Mouse (Mus musculus): ENCODE results near the gene Nrxn3. TPM values are rescaled to one million over a fixed set of nuclear protein-coding genes. Genes with fewer than 3 reads are reported as not detected.

Nrxn3 gene
- polyA plus RNA-seq, 1 experiment, result 0.47 TPM

DNA sequence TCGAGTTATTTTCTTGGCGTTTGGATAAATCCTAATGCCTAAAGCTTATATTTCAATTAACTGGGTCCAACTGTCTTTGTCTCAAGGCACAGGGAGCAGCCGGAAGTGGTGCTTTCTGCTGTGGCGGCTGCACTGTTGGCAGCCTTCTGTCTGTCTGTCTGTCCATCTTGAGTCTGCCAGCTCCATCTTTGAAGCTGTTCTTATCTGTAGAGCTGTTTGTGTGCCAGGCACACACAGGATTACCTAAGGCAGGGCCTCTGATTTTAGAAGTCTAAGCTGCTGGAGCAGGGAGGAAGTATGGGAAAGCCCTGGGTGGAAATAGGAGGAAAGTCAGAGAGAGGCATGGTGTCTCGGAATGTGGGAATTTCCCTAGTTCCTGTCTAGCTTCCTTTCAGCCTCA lies 262.1 kb downstream of the Nrxn3 start:
- Histone ChIP-seq H3K27ac (ENCODE audit: insufficient read depth, low read depth, low read length) (no peak overlapping the region), H3K36me3 (ENCODE audit: control insufficient read depth, insufficient read depth, low read length) (no peaks in the 10 kb centered on the region), H3K4me1 (ENCODE audit: control insufficient read depth, insufficient read depth, insufficient read length, low read length) (no peaks in the 10 kb centered on the region), H3K4me3 (ENCODE audit: low read depth, low read length) (no peak overlapping the region), H3K27me3 (ENCODE audit: control insufficient read depth, insufficient read depth, low read length) (no peaks in the 10 kb centered on the region)
- no peak for TF ChIP-seq POLR2A (IDR thresholded peaks at IDR 0.05; ENCODE audit: low read depth, low read length)
- TF ChIP-seq CTCF (IDR thresholded peaks at IDR 0.05; ENCODE audit: extremely low read depth, insufficient read length, insufficient replicate concordance, low read depth, low read length), result no peak
- WGBS, result 40% methylated on average over 5 of the region's 5 CpGs

DNA sequence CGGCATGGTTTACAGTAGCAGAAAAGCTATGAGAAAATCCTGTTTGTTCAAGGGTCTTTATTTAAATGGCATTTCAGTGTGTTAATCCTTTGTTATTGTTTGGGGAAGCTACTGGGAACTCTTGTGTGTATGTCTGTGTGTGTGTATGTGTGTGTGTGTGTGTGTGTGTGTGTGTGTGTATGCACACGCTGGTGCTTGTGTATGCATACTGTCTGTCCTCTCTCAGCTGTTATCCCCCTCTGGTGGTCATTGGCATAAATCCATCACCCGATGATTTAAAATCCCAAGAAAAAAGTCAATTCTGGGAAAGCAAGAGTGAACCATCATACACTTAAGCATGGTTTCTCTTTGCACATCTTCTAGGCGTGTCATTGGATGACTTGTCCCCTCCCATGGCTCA lies 264.4 kb downstream of the Nrxn3 start:
- Histone ChIP-seq H3K27ac (ENCODE audit: insufficient read depth, low read depth, low read length) (no peak overlapping the region), H3K27me3 (ENCODE audit: control insufficient read depth, insufficient read depth, low read length) (no peaks in the 10 kb centered on the region), H3K4me3 (ENCODE audit: low read depth, low read length) (no peak overlapping the region), H3K36me3 (ENCODE audit: control insufficient read depth, insufficient read depth, low read length) (no peaks in the 10 kb centered on the region), H3K4me1 (ENCODE audit: control insufficient read depth, insufficient read depth, insufficient read length, low read length) (no peaks in the 10 kb centered on the region)
- 49% methylated on average over 4 of the region's 4 CpGs for WGBS
- no peak for TF ChIP-seq CTCF (IDR thresholded peaks at IDR 0.05; ENCODE audit: extremely low read depth, insufficient read length, insufficient replicate concordance, low read depth, low read length)
- no peak for TF ChIP-seq POLR2A (IDR thresholded peaks at IDR 0.05; ENCODE audit: low read depth, low read length)

DNA sequence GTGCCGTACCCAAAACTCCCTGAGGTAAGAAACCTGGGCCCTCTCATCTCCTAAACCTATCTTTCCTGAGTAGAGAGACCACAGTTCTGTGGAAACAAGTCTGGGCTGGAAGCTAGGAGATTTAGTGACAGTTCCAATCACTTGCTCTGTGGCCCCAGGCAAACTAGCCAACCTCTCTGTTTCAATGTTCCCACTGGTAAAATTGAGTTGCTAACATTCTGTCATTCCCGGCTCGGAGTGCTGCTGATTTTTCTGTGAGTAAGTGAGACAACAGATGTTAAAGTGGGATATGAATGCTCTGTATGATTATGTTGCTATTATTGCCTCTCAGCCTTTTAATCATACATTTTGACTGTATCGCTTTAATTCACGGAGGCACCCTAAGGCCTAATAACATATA lies 268.1 kb downstream of the Nrxn3 start:
- Histone ChIP-seq H3K27ac (ENCODE audit: insufficient read depth, low read depth, low read length) (no peak overlapping the region), H3K4me1 (ENCODE audit: control insufficient read depth, insufficient read depth, insufficient read length, low read length) (no peaks in the 10 kb centered on the region), H3K27me3 (ENCODE audit: control insufficient read depth, insufficient read depth, low read length) (no peaks in the 10 kb centered on the region), H3K4me3 (ENCODE audit: low read depth, low read length) (no peak overlapping the region), H3K36me3 (ENCODE audit: control insufficient read depth, insufficient read depth, low read length) (no peaks in the 10 kb centered on the region)
- 84% methylated on average over 5 of the region's 5 CpGs for WGBS
- no peak for TF ChIP-seq POLR2A (IDR thresholded peaks at IDR 0.05; ENCODE audit: low read depth, low read length)

DNA sequence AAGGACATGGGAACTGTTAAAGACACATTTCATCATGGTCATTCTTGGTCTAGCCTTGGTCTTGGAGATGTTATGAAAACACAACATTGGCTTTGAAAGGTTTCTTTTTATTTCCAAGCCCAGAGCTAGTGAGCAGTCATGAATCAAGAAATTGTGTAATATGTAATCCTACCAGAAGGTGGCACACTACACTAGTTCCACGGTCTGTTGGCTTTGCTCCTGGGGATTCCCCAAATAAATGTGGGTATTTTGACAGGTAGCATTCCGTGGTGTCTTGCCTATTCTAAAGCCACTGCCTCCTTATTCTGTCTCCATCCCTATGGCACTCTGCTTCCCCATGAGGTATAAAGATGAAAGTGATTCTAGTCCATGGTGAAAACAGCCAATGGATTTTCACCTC lies 269.5 kb downstream of the Nrxn3 start:
- Histone ChIP-seq H3K4me3 (ENCODE audit: low read depth, low read length) (no peak overlapping the region), H3K27me3 (ENCODE audit: control insufficient read depth, insufficient read depth, low read length) (no peaks in the 10 kb centered on the region), H3K27ac (ENCODE audit: insufficient read depth, low read depth, low read length) (no peak overlapping the region), H3K4me1 (ENCODE audit: control insufficient read depth, insufficient read depth, insufficient read length, low read length) (no peaks in the 10 kb centered on the region), H3K36me3 (ENCODE audit: control insufficient read depth, insufficient read depth, low read length) (no peaks in the 10 kb centered on the region)
- 3% methylated on average over 2 of the region's 2 CpGs for WGBS
- TF ChIP-seq POLR2A (IDR thresholded peaks at IDR 0.05; ENCODE audit: low read depth, low read length) (no peak), CTCF (IDR thresholded peaks at IDR 0.05; ENCODE audit: extremely low read depth, insufficient read length, insufficient replicate concordance, low read depth, low read length) (no peak)

DNA sequence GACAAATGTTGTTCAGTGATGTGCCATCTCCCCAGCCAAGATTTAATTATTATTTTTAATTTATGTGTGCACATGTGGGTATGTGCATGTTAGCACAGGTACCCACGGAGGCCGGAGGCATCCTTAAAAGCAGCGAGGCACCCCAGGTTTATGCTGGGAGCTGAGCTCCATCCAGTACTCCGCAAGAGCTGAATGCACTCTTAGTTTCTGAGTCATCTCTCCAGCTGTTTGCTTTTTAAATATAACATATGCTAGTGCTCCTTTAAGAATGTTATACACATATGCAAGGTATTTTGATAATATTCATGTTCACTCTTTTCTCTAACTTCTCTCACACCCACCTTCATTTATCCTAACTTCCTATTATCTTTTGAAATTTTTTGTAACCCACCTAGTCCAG lies 271.1 kb downstream of the Nrxn3 start:
- 89% methylated on average over 4 of the region's 4 CpGs for WGBS

DNA sequence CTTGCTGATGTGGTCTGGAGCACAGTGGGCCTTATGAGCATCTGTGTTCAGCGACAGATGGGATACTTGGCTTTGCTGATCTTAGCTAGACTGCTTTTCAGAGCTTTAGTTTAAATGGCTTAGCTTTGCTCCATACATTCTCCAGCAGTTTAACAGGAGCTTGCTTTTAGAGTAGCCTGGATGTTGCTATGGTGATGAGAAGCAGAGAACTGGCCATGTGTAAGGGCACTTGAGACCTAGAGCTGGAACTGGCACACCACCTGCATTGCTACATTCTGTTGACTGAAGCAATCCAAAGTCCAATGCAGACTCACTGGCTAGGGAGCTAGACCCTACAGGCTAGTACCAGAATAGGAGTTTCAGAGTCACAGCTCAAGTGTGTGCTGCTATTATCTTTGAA lies 293.8 kb downstream of the Nrxn3 start:
- 71% methylated on average over 1 of the region's 1 CpGs for WGBS
- Histone ChIP-seq H3K27ac (ENCODE audit: insufficient read depth, low read depth, low read length) (no peak overlapping the region), H3K27me3 (ENCODE audit: control insufficient read depth, insufficient read depth, low read length) (no peaks in the 10 kb centered on the region), H3K4me1 (ENCODE audit: control insufficient read depth, insufficient read depth, insufficient read length, low read length) (no peaks in the 10 kb centered on the region), H3K4me3 (ENCODE audit: low read depth, low read length) (no peak overlapping the region), H3K36me3 (ENCODE audit: control insufficient read depth, insufficient read depth, low read length) (no peaks in the 10 kb centered on the region)
- TF ChIP-seq CTCF (IDR thresholded peaks at IDR 0.05; ENCODE audit: extremely low read depth, insufficient read length, insufficient replicate concordance, low read depth, low read length), result no peak

More for the DNA sequence above, 271.1 kb downstream of the Nrxn3 start:
- Histone ChIP-seq H3K27ac (ENCODE audit: insufficient read depth, low read depth, low read length) (no peak overlapping the region), H3K4me3 (ENCODE audit: low read depth, low read length) (no peak overlapping the region), H3K4me1 (ENCODE audit: control insufficient read depth, insufficient read depth, insufficient read length, low read length) (no peaks in the 10 kb centered on the region), H3K36me3 (ENCODE audit: control insufficient read depth, insufficient read depth, low read length) (no peaks in the 10 kb centered on the region), H3K27me3 (ENCODE audit: control insufficient read depth, insufficient read depth, low read length) (no peaks in the 10 kb centered on the region)
- TF ChIP-seq POLR2A (IDR thresholded peaks at IDR 0.05; ENCODE audit: low read depth, low read length) (no peak), CTCF (IDR thresholded peaks at IDR 0.05; ENCODE audit: extremely low read depth, insufficient read length, insufficient replicate concordance, low read depth, low read length) (no peak)

DNA sequence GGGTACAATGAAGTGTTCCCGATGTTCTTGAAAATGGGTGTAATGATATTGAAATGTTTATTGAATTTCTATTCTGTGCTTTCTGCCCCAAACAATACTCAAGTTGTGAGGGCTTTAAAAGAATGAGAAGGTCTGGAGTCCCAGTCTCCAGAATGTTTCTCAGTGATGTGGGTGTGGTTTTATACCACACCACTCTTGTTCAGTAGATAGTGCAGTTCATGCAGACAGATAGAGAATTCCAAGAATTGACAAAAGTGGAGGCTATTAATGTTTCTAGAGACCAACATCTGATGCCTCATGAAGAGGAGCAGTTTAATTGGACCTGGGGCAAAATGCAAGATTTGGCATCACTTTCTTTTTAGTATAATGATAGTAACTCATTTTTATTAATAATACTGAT lies 302.5 kb downstream of the Nrxn3 start:
- 96% methylated on average over 1 of the region's 1 CpGs for WGBS
- Histone ChIP-seq H3K4me3 (ENCODE audit: low read depth, low read length) (no peak overlapping the region), H3K36me3 (ENCODE audit: control insufficient read depth, insufficient read depth, low read length) (no peaks in the 10 kb centered on the region), H3K4me1 (ENCODE audit: control insufficient read depth, insufficient read depth, insufficient read length, low read length) (no peaks in the 10 kb centered on the region), H3K27ac (ENCODE audit: insufficient read depth, low read depth, low read length) (no peak overlapping the region), H3K27me3 (ENCODE audit: control insufficient read depth, insufficient read depth, low read length) (no peaks in the 10 kb centered on the region; the same call in 1 of the 2 replicates)
- TF ChIP-seq POLR2A (IDR thresholded peaks at IDR 0.05; ENCODE audit: low read depth, low read length), result no peak
- no peak for TF ChIP-seq CTCF (IDR thresholded peaks at IDR 0.05; ENCODE audit: extremely low read depth, insufficient read length, insufficient replicate concordance, low read depth, low read length)
